Mouse (Mus musculus) kidney, adult 9 months (tissue): ENCODE data around the gene Fmod.

Source experiments
- DNase-seq: peaks from one replicate; pipeline ENCODE4 v3.0.0; 2022

Fmod gene

GRCm38 (mm10) chr1:134097080-134097855 lies 60.2 kb downstream of the Fmod start:
- no peak for DNase-seq
